In genomic region chr1:53014716-53015115, GRCm38 (mm10) we compare ENCODE assay signal across 22 mouse cellular contexts. TPM values are rescaled to one million over a fixed set of nuclear protein-coding genes. Genes with fewer than 3 reads are reported as not detected.
DNase-seq lines count a peak whose midpoint lies in the region.
"Had no signal": no experiment of that assay in that cellular context is flagged by ENCODE, and none has a peak within 500 bp of the region (broad histone marks: within the 10 kb centered on the region; RNA-seq: fewer than 3 reads in every experiment).

No protein-coding gene starts in this region.

- intact Hi-C loops in left cerebral cortex, postnatal 14 days (cut with DNase I) = no loop called here

- peak; percentile 67 for DNase-seq in gastrocnemius, adult 18-20 months (ENCODE audit: low spot score)
- DNase-seq in gastrocnemius, adult 8-10 months (ENCODE audit: low spot score in 2 of 2) = no peak
- peak; percentile 31 for DNase-seq in right cerebral cortex, adult 18-20 months
- no peak for DNase-seq in right cerebral cortex, postnatal 4 days
- DNase-seq in left cerebral cortex, postnatal 14 days (ENCODE audit: low spot score in 2 of 2) = peak; percentile 20 to 55
- peak; percentile 80 for DNase-seq in telencephalon, adult 2 months (ENCODE audit: low read depth, low spot score)
- no peak for DNase-seq in layer of hippocampus, postnatal 25 days (ENCODE audit: extremely low spot score in 1 of 2, low spot score in 1 of 2)
- DNase-seq: adrenal gland, adult 2 months; adrenal gland, postnatal 36 days; B cell, adult 2 months; cerebellum, postnatal 36 days; embryo, embryonic 11 days; gastrocnemius, postnatal 14 days; heart, postnatal 14 days; kidney, adult 9 months; kidney, postnatal 10 days; liver; lung, adult 2 months; lung, postnatal 10 days; thymus, postnatal 25 days had no signal

RNA-seq across cellular contexts. Expression of gene 1700019D03Rik, which starts 5.3 kb away (rescaled TPM):
- 1 to 10 TPM in 1 of 2 experiments, under 1 TPM in 1; 0.55 to 1.4 TPM for total RNA-seq in gastrocnemius, adult 18-20 months (2021)
- total RNA-seq in gastrocnemius, adult 8-10 months (2022) = 1 to 10 TPM in 1 of 4 experiments, under 1 TPM in 3; 0.48 to 1.4 (median 0.58) TPM
- total RNA-seq in left cerebral cortex, postnatal 14 days (2021) = 10 to 100 TPM; 15.6 to 19.1 TPM
- 1 to 10 TPM; 8.7 to 9.3 TPM for total RNA-seq in layer of hippocampus, postnatal 25 days (2021)
- total RNA-seq: megakaryocyte-erythroid progenitor cell, adult 5-6 weeks had no signal

RNA-seq across cellular contexts. Expression of gene Mstn, which starts 46.7 kb away (rescaled TPM):
- 10 to 100 TPM; 41.3 to 43.2 TPM for total RNA-seq in gastrocnemius, adult 18-20 months (2021)
- total RNA-seq in gastrocnemius, adult 8-10 months (2022) = 10 to 100 TPM; 61.3 to 79.1 (median 64.6) TPM
- 1 to 10 TPM; 1.1 TPM for total RNA-seq in left cerebral cortex, postnatal 14 days (2021)
- under 1 TPM; 0.66 to 0.77 TPM for total RNA-seq in layer of hippocampus, postnatal 25 days (2021)
- total RNA-seq: adrenal gland, adult 2 months; adrenal gland, postnatal 36 days; granulocyte monocyte progenitor cell, adult 5-6 weeks; megakaryocyte-erythroid progenitor cell, adult 5-6 weeks had no signal

Comparison
In these comparisons a context has a peak if more than half of its experiments do, and no peak if none do; other contexts are left out.
1. DNase-seq: peak in gastrocnemius, adult 18-20 months (single experiment), right cerebral cortex, adult 18-20 months (single experiment), left cerebral cortex, postnatal 14 days (2 of 2) and telencephalon, adult 2 months (single experiment); none in gastrocnemius, adult 8-10 months (0 of 2), right cerebral cortex, postnatal 4 days (single experiment) and layer of hippocampus, postnatal 25 days (0 of 2).
2. RNA of gene Mstn, which starts 46.7 kb away (total RNA-seq): 61.3 to 79.1 TPM in gastrocnemius, adult 8-10 months and 41.3 to 43.2 TPM in gastrocnemius, adult 18-20 months; 1.1 TPM in left cerebral cortex, postnatal 14 days and 0.66 to 0.77 TPM in layer of hippocampus, postnatal 25 days; every median in the first group is over 10 times any median in the second.